Mouse (Mus musculus): ENCODE data around the gene Mob3a.

DNA sequence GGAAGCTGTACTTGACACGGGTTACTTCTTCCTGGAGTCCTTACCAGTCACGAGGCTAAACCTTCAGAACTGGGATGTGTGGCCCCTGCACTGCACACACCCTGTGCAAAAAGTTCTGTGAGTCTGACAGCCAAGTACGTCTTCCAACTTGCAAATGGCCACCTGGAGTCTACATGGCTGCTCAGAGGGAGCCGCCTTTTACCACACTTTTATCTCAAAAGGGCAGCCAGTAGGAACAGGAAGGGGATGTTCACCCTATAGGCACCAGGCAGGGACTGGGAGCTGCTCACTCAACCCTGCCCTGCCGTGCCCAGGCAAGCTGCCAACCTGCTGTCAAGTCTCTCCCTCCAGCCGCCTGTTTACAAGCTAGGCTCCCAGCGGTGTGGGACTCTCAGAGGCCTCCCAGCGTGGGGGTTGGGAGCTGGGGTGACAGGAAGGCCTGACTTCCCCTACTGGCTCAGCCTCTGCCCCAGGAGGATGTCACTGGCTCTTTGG, 23.8 kb downstream of the Mob3a start, which contains the start of gene Mknk2:
- TF ChIP-seq POLR2AphosphoS2 (IDR thresholded peaks at IDR 0.05; ENCODE audit: low read depth, low read length): no peak
- peak; percentile 34; the same call in 1 of the 2 replicates for TF ChIP-seq EP300 (IDR thresholded peaks at IDR 0.05; ENCODE audit: low read length)
- TF ChIP-seq UBTF (IDR thresholded peaks at IDR 0.05; ENCODE audit: low read depth, low read length): peak; percentile 63; the same call in 1 of the 2 replicates
- no peak for TF ChIP-seq ZKSCAN1 (IDR thresholded peaks at IDR 0.05; ENCODE audit: borderline replicate concordance, low read depth, low read length)
- no peak for TF ChIP-seq KAT2A (IDR thresholded peaks at IDR 0.05; ENCODE audit: insufficient replicate concordance, low read length)
- no peak for TF ChIP-seq ZNF384 (IDR thresholded peaks at IDR 0.05; ENCODE audit: low read depth, low read length)
- no peak for TF ChIP-seq MAFK (IDR thresholded peaks at IDR 0.05; ENCODE audit: insufficient replicate concordance, low read length)
- no peak for TF ChIP-seq GABPA (IDR thresholded peaks at IDR 0.05; ENCODE audit: insufficient replicate concordance, low read depth, low read length)
- TF ChIP-seq CTCF (conservative IDR thresholded peaks at IDR 0.05 in 1 of 2, IDR thresholded peaks at IDR 0.05 in 1 of 2; ENCODE audit: low read depth in 2 of 2, low read length in 2 of 2): no peak
- peak; percentile 63 for TF ChIP-seq POLR2A (IDR thresholded peaks at IDR 0.05; ENCODE audit: low read depth, low read length)
- TF ChIP-seq CHD2 (IDR thresholded peaks at IDR 0.05; ENCODE audit: low read length): peak; percentile 90
